Mouse (Mus musculus) midbrain, embryonic 11.5 days (tissue): ENCODE measurements around the gene Stk38l. TPM values are rescaled to one million over a fixed set of nuclear protein-coding genes. Genes with fewer than 3 reads are reported as not detected.

ENCODE experiments used
- ATAC-seq: fragments of 200-750 bp; cut with Nextera tagmentation; 2 replicates; pipeline ENCODE4 v1.8.0; 2017; ENCODE audit warnings: moderate TSS enrichment, moderate library complexity; ENCODE audit not compliant: low FRiP score
- DNase-seq: peaks from one replicate; pipeline ENCODE4 v3.0.0; 2015; ENCODE audit warnings: low spot score; ENCODE audit errors: missing footprints
- H3K27ac ChIP-seq: fragments of 300-500 bp; sonication (generic); 2 replicates; pipeline ENCODE4 v1.5.1; 2014; ENCODE audit warnings: low read depth, low read length
- H3K27me3 ChIP-seq: fragments of 300-500 bp; sonication (generic); 2 replicates; pipeline ENCODE4 v1.6.1; 2014; ENCODE audit warnings: mild to moderate bottlenecking, low read length, moderate library complexity, mixed read lengths; ENCODE audit not compliant: control insufficient read depth, insufficient read depth
- H3K36me3 ChIP-seq: fragments of 300-500 bp; sonication (generic); 2 replicates; pipeline ENCODE4 v1.6.1; 2014; ENCODE audit warnings: mild to moderate bottlenecking, low read length, moderate library complexity, mixed read lengths; ENCODE audit not compliant: control insufficient read depth, insufficient read depth
- H3K4me1 ChIP-seq: fragments of 300-500 bp; sonication (generic); 2 replicates; pipeline ENCODE4 v1.6.1; 2014; ENCODE audit warnings: low read length; ENCODE audit not compliant: control insufficient read depth, insufficient read depth
- H3K4me2 ChIP-seq: fragments of 300-500 bp; sonication (generic); 2 replicates; pipeline ENCODE4 v1.6.1; 2014; ENCODE audit warnings: mild to moderate bottlenecking, moderate library complexity
- H3K4me3 ChIP-seq: fragments of 300-500 bp; sonication (generic); 2 replicates; pipeline ENCODE4 v1.5.1; 2014; ENCODE audit warnings: low read depth, low read length
- H3K9ac ChIP-seq: fragments of 300-500 bp; sonication (generic); 2 replicates; pipeline ENCODE4 v1.6.1; 2014; ENCODE audit warnings: low read length
- H3K9me3 ChIP-seq: fragments of 300-500 bp; sonication (generic); 2 replicates; pipeline ENCODE4 v1.6.1; 2016; ENCODE audit warnings: low read length; ENCODE audit not compliant: control insufficient read depth
- WGBS: fragments of 180-500 bp; shearing (Covaris S2); extraction: QIAGEN DNeasy Blood & Tissue Kit; methylation state at CpG from one replicate; pipeline ENCODE4 v1.1.7; 2014; 5-methylcytosine and 5-hydroxymethylcytosine counted together
- polyA plus RNA-seq: library from polyadenylated mRNA; unstranded; fragments of >200 nt; fragmentation: Nextera tagmentation; extraction: Ambion mirVana; gene quantifications from 2 replicates; pipeline ENCODE4 v1.2.1, GENCODE M21; 2014

The Stk38l gene
- 20.4 and 22.2 TPM in 2 replicates for polyA plus RNA-seq

DNA sequence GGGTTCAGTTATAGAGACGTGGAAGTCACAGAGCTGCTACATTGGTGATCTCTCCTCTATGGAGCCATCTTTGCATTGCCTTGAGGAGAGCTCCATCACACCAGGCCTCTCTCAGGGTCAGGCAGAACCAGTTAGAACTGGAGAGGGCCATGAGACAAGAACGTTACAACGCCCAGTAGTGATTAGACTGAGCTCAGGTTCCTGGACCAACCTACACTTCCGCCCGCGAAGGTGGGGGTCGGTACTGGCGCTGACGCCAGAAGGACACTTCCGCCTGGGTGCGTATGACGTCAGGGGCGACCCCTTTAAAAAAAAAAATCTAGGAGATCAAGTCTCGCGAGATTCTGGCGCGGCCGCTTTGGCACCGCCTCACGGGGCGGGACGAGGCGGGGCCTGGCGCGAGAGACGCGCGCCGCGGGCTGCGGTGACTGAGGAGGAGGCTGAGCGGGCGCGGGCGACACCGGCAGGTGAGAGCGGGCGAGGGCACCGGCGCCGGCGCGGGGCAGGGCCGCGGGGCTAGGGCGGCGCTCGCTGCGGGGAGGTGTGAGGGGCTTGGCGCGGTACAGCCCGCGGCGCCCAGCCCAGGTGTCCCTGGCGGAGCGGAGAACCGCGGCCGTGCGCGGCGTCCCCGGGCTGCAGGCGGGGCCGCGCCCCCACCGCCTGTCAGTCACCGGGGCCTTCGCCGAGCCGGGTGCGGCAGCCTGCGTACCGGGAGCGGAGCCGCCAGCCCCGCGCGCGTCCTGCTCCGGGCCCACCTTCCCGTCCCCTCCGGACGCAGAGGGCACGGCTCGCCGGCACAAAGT, at the start of gene Stk38l:
Gene Stk38l, plus strand, starts transcription at position 415 of the 803 bp plus-strand sequence.
- no peaks in the 10 kb centered on the region for H3K9me3 ChIP-seq
- peak; percentile 99 for DNase-seq
- H3K4me2 ChIP-seq: peak within 1 kb of the TSS; percentile 78
- peak within 1 kb of the TSS; percentile 75 for H3K9ac ChIP-seq
- peaks cover 3% of the 10 kb centered on the region; the same call in 1 of the 2 replicates for H3K4me1 ChIP-seq
- no peaks in the 10 kb centered on the region for H3K27me3 ChIP-seq
- 2% methylated on average over 75 of the region's 87 CpGs for WGBS
- H3K27ac ChIP-seq: no peak within 1 kb of the TSS
- no peaks in the 10 kb centered on the region for H3K36me3 ChIP-seq
- peak within 1 kb of the TSS; percentile 69 for H3K4me3 ChIP-seq
- peak; percentile 97 for ATAC-seq

DNA sequence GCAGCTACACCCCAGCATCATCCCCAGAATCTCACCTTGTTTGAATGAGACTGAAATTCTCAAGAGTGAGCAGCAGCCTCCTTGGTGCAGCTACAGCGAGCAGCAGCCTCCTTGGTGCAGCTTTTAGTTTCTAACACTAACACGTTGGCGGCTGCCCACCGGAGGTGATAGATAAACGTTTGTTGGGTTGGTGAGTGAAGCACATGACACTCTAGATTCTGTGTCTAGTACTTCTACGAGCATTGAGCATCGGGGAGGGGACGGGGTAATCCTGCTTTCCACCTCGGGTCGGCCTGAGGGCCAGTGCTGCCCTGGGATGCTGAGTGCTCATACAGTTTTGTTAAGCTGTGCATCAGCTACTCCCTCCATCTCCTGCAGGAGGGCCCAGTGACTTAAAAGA, 47.9 kb upstream of the Stk38l start:
- Histone ChIP-seq H3K9ac (no peak overlapping the region), H3K36me3 (no peaks in the 10 kb centered on the region), H3K27me3 (no peaks in the 10 kb centered on the region), H3K4me1 (no peaks in the 10 kb centered on the region), H3K9me3 (no peaks in the 10 kb centered on the region), H3K4me2 (no peak overlapping the region), H3K4me3 (no peak overlapping the region), H3K27ac (no peak overlapping the region)
- WGBS: 80% methylated on average over 10 of the region's 10 CpGs
- DNase-seq (no peak), ATAC-seq (no peak)

- Histone ChIP-seq H3K36me3 (no peaks in the 10 kb centered on the region), H3K9ac (no peak overlapping the region), H3K27me3 (no peaks in the 10 kb centered on the region), H3K4me2 (no peak overlapping the region), H3K9me3 (no peaks in the 10 kb centered on the region), H3K4me1 (no peaks in the 10 kb centered on the region), H3K27ac (no peak overlapping the region), H3K4me3 (no peak overlapping the region)
- no peak for ATAC-seq
- DNase-seq: no peak
- WGBS: 83% methylated on average over 10 of the region's 10 CpGs
Measured at GRCm38 (mm10) chr6:146678136-146679070, 46.4 kb upstream of the Stk38l start.

GRCm38 (mm10) chr6:146683881-146684280, 40.9 kb upstream of the Stk38l start:
- no peak overlapping the region for H3K4me3 ChIP-seq

GRCm38 (mm10) chr6:146685781-146686308, 39.0 kb upstream of the Stk38l start:
- H3K4me1 ChIP-seq: no peaks in the 10 kb centered on the region
- no peak overlapping the region for H3K9ac ChIP-seq
- H3K27me3 ChIP-seq: no peaks in the 10 kb centered on the region
- no peaks in the 10 kb centered on the region for H3K9me3 ChIP-seq
- no peak overlapping the region for H3K4me3 ChIP-seq
- H3K36me3 ChIP-seq: no peaks in the 10 kb centered on the region
- ATAC-seq (no peak), DNase-seq (no peak)
- WGBS: 79% methylated on average over 17 of the region's 17 CpGs
- H3K4me2 ChIP-seq: no peak overlapping the region
- no peak overlapping the region for H3K27ac ChIP-seq

More at GRCm38 (mm10) chr6:146683881-146684280, 40.9 kb upstream of the Stk38l start:
- H3K27me3 ChIP-seq: no peaks in the 10 kb centered on the region
- no peak overlapping the region for H3K27ac ChIP-seq
- ATAC-seq: no peak
- no peak overlapping the region for H3K9ac ChIP-seq
- H3K4me1 ChIP-seq: no peaks in the 10 kb centered on the region
- H3K9me3 ChIP-seq: no peaks in the 10 kb centered on the region
- DNase-seq: no peak
- H3K36me3 ChIP-seq: no peaks in the 10 kb centered on the region
- no peak overlapping the region for H3K4me2 ChIP-seq
- WGBS: 67% methylated on average over 4 of the region's 4 CpGs

DNA sequence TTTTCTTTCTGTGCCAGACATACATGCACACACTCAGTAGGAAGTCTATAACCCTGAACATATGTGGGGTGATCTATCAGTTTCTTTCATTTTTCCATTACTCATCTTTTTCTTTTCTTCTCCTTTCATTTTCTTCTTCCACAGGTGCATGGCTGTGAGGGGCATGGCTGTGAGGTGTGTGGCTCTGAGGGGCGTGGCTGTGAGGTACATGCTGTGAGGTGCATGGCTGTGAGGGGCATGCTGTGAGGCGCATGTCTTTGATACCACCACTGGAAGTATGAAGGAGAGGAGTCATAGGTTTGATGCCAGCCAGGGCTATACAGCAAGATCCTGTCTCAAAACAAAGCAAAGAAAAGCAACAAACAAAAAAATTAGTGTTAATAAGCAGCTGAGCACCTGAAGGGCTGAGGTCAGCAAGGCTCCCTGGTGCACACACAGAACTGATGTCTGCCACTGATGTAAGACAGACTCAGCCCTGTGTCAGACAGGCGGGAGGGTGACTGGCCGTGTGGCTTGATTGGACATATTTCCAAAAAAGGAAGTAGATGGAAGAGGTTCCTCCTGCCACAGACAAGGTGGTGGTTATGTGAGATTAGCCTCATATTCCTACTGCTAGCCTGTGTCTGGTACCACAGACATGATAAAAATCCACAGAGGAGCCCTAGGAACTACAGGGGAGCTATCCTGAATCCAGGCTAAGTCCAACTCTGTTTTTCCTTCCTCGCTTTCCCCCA, 38.2 kb upstream of the Stk38l start:
- Histone ChIP-seq H3K9ac (no peak overlapping the region), H3K9me3 (no peaks in the 10 kb centered on the region), H3K36me3 (no peaks in the 10 kb centered on the region), H3K4me3 (no peak overlapping the region), H3K4me1 (no peaks in the 10 kb centered on the region), H3K27me3 (no peaks in the 10 kb centered on the region), H3K4me2 (no peak overlapping the region), H3K27ac (no peak overlapping the region)
- WGBS: 84% methylated on average over 5 of the region's 5 CpGs
- ATAC-seq (no peak), DNase-seq (no peak)

- Histone ChIP-seq H3K4me3 (no peak overlapping the region), H3K27ac (no peak overlapping the region), H3K36me3 (no peaks in the 10 kb centered on the region), H3K9me3 (no peaks in the 10 kb centered on the region), H3K9ac (no peak overlapping the region), H3K27me3 (no peaks in the 10 kb centered on the region), H3K4me2 (no peak overlapping the region), H3K4me1 (no peaks in the 10 kb centered on the region)
- no peak for ATAC-seq
- 84% methylated on average over 7 of the region's 7 CpGs for WGBS
- no peak for DNase-seq
Measured at GRCm38 (mm10) chr6:146688010-146688409, 36.8 kb upstream of the Stk38l start.

DNA sequence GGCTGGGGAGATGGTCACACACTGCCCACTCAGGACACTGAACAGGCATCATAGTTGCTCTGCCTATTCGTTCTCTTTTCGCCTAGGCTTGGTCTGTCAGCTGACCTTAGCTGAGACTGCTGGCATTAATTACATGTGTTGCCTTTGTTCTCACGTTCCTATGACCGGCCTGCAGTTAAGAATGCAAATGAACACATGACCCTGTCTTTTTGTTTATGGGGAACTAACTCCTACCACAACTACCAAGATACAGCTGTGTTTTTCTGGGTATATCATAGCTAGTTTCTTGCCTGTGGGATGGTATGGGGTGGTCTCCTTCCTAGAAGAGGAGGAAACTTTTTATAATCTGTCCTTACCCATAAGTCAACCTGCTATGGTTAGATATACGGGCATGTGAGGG, 35.9 kb upstream of the Stk38l start:
- Histone ChIP-seq H3K36me3 (no peaks in the 10 kb centered on the region), H3K4me2 (no peak overlapping the region), H3K9me3 (no peaks in the 10 kb centered on the region), H3K27me3 (no peaks in the 10 kb centered on the region), H3K9ac (no peak overlapping the region), H3K4me3 (no peak overlapping the region), H3K27ac (no peak overlapping the region), H3K4me1 (no peaks in the 10 kb centered on the region)
- 87% methylated on average over 5 of the region's 5 CpGs for WGBS
- ATAC-seq (no peak), DNase-seq (no peak)
